Mouse (Mus musculus) liver (tissue): ENCODE measurements around the gene Spag7.

Experiments
- DNase-seq: peaks from one replicate; pipeline ENCODE4 v3.0.0-alpha.2; 2020; ENCODE audit warnings: mixed read lengths

Gene Spag7

DNA sequence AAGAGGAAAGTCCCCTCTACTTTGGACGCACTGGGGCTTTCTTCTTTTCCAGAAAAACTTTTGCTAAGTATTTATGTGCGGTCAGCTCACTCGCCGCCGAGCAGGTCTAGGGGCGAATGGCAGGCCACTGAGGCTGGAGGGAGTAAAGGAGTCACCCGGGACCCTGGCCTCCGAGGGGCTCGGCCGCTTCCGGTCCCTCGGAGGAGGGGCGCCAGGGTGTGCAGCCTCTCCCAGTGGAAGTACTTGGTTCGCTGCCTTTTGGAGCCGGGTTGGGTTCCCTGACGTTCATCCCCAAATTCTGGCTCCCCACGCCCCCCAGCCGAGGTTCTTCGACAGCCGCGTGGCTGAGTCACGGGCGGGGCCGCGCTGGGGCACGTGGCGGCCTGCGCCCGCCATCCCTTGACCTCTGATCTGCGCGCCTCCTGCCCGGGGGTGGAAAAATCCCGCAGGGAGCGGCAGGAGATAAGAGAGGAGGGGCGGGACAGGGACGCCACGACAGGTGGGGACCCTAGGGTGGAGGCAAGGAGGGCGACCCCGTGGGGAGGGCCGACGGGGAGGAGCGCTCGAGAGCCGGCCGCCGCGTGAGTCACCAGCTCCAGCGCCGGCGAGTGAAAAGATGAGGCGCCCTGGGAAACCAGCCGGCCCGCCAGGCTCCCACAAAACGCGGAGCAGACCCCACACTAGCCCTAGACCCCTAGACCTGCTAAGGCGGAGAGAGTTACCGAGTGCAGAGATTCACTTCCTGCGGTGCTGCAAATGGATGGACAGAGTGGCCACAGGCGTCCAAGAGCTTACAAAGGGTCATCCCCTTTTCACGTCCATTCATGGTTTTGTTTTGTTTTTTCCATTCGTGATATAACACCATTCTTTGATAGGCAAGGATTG lies 13.4 kb downstream of the Spag7 start:
- peak; percentile 66 for DNase-seq

DNA sequence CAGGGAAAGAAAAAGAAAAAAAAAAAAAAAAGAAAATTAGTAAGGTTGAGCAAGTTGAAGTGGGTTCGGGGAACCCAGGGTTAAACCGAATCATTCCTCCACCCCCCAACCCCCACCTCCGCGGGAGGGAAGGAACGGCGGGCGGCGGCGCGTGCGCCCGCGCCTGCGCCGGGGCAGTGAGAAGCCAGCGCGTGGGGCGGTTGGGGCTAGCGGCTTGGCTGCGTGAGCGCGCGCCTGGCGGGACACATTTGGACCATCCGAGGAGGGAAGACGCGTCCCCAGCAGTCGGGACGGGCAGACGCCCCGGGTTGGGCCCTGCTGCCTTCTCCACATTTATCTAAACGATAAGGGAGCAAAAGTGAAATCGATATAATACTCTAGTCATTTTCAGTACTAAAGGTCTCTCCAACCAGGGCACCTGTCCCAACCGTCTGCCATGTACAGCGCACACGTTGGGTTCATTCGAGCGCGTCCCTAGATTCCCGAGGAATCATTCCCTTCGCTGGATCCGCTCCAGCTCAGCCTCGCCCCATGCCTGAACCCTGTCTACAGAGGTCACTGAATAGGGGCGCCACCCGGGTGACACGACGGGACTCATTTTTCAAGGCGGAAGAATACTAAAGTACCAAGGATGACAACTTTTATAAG lies 14.2 kb downstream of the Spag7 start:
- peak; percentile 86 for DNase-seq

DNA sequence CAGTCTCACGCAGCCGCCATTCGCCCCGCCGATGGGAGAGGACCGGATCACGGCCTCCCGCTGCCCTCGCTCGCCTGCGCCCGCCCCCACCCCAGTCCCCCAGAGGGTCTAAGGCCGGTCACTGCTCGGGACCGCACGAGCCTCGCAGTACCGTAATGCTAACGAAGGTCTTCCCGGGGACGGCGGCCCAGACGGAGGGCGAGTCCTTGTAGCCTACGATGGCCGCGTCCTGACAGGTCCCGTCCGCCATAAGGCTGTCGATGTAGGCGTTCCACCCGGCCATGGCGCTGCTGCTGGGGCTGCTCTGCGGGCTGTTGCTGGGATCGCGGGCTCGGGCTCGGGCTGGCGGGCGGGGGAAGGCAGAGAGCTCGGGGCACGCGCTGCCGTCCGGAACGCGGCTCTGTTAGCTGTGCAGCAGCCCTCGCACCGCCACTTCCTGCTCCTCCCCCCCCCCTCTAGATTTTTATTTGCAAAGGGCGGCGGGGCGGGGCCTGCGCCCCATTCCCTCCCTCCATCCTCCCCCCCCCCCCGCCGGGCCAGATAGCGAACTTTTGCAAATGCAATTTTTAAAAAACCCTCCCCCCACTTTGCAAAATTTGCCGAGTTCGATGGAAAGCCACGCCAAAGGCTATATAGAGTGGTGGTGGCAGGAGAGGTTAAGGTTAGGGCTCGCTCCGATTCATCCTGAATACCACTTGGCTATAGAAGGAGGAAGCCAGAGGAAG lies 14.9 kb downstream of the Spag7 start, which contains the start of gene Pfn1:
TSS of gene Pfn1 (minus strand) at position 447 of the 725 bp plus-strand sequence.
- DNase-seq: peak; percentile 92

DNA sequence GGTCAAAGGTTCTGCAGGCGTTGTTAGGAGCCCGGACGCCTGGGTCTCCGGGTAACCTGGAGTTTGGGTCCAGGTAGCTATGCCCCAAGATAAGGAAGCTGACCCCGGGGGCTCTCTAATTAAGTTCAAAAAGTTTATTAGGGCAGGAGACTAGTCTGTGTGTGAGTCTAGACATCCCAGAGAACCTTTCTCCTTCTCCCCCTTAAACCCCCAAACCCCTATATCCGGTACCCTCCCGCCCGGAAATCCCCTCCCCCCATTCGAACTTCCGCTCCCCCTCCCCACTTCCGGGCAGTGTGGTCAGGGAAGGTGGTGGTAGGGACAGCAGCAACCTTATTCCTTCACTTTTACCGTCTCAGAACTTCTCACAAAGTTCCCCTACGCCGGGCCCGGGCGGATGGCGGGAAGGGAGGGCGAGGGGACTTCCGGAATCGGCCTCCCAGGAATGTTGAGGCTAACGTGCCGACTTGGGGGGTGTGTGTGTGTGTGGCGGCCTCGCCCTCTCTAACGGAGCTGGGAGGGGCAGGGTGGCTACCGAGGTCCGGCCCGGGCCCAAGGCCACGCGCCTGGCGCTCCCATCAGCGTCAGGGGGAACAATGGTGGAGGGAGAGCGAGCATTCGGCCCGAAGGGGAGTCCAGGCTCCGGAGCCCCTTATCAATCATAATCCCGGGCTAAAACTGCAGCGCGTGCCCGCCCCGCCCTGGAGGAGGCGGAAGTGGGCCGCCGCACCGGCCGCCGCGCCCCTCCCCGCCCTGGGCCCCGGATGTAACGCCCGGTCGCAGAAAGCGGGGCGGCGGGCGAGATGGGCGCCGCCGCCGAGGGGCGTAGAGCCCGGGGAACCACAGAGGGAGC lies 15.6 kb downstream of the Spag7 start:
- peak; percentile 86 for DNase-seq

DNA sequence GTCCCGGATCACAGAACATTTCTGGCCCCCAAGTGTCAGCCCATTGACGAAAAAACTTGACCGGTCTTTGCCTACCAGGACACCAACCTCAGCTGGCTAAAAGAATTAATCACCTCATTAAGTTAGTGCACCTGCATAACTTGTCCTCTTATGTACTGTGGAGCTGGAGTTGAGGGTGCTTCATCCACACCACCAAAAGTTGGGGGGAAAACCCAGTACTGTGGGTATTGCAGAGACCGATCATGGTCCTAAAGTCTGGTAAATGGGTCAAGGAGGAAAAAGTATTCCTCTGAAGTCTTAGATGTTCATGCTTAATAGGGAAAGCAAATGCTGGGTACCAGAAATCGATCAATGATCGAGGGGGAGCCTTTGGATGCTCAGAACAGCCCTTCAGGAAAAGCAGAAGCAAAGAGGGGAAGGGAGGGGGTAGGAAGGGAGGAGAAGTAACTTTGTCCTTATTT lies 16.3 kb downstream of the Spag7 start:
- no peak for DNase-seq

DNA sequence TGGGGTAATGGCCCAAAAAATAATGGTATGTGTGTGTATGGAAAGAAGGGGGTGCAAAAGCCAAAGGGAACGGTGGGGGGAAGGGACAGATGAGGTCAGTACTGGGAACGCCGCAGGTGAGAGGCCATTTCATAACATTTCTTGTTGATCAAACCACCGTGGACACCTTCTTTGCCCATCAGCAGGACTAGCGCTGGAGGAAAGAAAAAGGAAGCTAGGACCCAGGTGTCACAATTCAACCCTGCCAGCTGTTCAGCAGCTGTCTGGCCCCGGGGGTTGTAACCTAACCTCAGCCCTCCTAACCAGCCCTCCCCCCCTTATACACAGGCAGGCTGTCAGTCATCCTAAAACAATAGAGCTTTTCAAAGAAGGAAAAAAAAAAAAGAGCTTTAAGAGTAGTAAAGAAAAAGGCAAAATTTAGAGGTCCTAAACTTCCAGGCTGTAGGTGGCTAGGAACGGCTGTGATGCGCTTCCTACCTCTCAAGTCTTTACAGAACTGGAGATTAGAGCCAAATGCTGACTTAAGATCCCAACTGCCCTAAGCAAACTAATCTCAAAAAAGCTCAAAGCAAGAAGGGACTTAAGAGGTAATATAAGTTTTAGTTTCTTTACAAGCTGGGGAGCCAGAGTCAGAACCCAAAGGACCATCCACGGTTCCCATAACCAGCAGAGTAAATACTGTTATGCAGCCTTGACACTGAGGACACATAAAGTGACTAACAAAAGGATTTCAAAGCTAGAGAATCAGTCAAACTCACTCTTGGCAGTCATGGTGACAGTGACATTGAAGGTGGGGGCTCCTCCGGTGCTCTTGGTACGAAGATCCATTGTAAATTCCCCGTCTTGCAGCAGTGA lies 17.0 kb downstream of the Spag7 start:
- DNase-seq: no peak

DNA sequence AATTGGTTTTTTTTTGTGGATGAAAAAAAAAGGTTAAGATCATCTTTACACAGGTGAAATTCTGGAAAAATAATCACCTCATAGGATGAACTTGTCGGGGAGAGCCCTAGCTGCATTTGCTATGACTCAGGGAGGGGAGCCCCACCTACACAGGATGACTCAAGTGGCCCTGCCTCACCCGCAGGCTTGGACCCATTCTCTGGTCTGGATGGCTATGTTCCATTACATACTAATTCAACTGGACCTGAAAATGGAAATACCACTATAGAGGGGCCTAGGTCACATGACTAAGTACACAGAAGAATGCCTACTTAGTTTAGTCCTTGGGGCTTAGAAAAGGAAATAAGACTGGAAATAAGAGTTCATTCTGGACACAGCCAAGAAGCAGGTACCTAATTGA lies 17.8 kb downstream of the Spag7 start:
- peak; percentile 63 for DNase-seq

DNA sequence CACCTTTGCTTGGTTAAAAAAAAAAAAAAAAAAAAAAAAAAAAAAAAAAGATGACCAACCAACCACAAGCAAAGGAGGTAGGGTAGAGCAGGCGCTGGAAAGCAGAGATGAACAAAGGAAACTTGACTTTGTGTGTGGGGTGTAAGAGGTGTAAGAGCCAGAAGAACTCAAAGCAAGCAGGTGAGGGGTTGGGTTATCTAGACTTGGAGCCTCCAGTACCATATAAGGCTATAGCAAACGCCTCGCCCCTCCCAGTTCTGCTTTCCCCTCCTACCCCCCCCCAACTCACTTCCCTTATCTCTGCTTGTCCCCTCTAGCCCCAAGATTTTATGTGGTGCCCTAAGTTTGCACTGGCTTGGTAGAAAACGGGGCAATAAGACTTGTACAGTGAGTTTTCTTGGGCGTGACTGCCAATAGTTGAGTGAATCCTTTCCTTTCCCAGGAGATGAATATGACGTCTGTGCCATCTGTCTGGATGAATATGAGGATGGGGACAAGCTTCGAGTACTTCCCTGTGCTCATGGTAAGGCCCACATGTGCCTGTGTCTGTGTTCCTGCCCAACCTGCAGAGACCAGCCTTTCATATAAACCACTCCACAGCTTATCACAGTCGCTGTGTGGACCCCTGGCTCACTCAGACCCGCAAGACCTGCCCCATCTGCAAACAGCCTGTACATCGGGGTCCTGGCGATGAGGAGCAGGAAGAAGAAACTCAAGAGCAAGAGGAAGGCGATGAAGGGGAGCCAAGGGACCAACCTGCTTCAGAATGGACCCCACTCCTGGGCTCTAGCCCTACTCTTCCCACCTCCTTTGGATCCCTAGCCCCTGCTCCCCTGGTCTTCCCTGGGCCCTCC lies 18.7 kb downstream of the Spag7 start:
- DNase-seq: peak; percentile 61

DNA sequence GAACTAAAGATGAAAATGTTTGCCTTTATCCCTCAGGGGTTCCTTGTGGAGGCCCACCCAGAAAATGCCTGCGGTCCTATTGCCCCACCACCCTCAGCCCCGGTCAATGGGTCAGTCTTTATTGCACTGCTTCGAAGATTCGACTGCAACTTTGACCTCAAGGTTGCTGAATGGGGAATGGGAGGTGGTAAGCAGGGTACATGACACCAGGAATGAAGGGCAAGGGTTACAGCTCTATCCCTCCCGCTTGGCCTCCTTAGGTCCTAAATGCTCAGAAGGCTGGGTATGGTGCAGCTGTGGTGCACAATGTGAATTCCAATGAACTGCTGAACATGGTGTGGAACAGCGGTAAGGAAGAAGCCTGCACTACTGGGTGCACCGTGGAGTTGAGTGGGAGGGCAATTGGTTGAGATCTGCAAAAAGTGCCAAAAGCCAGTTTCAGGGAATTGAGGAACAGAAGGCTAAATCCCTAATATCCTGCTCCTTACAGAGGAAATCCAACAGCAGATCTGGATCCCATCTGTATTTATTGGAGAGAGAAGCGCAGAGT lies 20.0 kb downstream of the Spag7 start:
- no peak for DNase-seq

DNA sequence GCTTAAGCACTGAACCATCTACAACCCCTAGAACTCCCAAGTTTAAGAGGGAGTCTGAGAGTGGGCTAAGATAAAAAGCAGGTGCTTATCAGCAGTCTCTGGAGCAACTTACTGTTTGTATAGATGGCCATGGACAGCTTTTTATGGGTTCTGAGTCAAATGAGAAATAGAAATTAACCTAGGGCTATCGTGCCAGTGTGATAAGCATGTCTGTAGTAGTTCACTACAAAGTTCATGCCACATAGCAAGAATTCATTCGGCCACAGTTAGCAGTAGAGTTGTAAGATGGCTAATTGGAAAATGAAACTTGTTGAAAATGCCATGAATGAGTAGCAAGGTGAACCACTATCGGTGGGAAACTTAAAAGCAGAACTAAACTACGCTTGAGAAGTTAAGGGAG lies 20.7 kb downstream of the Spag7 start:
- no peak for DNase-seq

DNA sequence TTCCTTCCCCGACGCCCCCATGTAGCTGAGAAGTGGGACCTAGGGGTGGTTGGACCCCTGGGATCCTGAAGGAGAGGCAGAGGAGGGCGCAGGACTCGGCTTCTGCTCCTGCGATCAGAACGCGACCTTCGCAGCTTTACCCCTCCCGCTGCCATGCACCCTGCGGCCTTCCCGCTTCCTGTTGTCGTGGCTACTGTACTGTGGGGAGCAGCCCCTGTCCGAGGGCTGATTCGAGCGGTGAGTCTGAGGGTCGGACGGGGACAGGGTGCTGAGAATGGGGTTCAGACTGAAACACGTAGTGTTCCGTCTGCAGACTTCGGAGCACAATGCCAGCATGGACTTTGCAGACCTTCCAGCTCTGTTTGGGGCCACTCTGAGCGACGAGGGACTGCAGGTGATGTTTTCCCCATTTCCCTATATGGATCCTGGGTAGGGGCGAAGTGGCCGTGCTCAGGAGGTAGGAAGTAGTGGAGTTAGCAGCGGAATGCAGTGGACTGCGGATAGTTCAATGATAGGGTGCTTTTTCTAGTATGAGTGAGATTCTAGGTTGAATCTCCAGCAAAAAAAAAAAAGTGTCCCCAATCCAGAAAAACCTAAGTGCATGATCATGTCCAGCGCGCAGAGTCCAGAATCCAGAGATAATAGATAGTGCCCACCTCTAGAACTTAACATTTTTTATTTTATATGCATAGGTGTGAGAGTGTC lies 21.3 kb downstream of the Spag7 start:
- peak; percentile 55 for DNase-seq

DNA sequence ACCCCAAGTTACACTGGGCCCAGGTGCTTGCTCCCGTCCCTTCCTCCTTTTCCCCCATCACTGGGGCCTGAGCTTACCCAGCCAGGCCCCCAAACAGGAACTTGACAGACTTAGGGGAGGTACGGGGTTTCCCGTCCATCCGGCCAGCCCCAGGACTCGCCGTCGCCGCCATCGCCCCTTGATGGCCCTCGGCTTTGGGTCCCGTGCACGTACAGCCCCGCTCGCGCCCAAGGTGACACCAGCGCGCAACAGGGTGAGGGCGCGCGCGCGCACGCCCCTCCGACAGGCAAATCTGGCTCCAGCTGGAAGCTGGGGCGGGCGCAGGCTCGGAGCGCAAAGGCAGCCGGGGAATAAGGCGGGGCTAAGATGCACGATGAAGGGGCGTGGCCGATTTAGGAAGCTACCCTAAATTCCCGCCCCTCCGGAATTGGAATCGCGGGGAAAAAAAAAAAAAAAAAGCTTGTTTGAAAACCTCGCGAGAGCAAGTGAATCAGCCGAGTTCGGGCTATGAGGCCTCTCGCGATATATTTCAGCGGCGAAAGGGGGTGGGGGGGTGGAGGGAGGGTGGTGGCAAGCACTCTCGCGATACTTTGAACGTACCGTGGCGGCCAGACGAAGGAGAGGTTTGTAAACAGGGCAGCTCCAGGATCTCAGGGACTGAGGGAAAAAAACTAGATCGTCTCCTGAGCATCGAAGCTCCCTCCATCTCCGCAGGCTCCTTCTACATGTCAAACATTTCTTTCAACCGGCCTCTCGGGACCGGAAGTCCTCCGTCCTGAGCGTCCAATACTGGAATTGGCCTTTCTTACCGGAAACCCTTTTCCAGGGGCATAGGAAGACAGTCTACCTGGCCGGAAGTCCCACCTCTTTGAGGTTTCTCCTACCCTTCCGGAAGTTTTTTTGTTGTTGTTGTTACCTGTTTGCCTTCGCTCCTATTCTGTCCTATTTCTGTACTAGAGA lies 22.2 kb downstream of the Spag7 start, which contains the start of the genes Rnf167 and Slc25a11:
TSS of gene Rnf167 (plus strand) at position 545 of the 960 bp plus-strand sequence.
TSS of gene Slc25a11 (minus strand) at position 789 of the 960 bp plus-strand sequence.
- DNase-seq: peak; percentile 98

DNA sequence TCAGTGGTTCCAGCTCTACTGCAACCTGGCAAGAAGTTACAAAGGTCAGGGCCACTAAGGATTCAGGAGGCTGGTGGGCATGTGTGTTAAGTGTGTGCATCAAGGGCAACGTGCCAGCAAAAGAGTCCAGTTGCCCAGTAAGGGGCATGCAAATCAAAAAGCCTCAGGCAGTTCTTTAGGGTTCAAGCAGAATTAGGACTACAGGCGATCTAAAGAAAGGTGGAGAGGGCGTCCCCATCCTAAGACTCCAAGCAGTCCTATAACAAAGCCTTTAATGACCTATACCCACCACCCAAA lies 23.0 kb downstream of the Spag7 start:
- DNase-seq: no peak

DNA sequence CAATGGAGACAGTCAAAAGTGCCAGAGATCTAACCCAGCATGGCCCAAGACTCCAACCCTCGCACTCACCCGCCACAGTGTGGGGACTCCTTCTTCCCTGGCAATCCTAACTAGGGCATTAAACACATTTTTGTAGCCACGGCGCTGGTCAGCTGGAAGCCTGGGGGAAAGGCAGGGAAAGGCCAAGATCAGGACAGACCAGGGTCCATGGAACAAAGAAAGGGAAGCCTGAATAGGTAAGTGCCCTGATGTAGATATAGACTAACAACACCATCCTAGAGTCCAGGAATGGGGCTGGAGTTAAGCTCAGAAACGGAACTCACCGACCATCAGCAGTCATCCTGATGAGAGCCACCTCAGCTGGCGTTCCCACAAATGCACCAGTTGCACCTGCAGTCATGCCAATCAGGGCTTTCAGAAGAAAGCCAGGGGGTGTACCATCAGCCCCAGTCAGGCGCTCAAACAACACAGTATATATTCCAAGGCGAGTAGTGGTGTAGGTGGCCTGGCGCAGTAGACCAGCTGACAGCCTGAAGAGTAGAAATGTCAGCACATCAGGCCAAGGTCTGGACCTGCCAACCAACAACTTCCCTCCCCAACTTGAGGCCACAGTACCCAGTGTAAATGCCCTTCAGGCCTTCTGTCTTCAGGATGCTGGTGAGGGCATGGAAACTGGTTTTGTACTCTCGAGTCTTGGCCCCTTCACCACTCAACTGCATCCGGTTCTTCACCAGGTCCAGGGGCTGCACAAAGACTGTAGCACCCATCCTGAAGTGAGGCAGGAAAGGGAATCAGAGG lies 23.6 kb downstream of the Spag7 start:
- DNase-seq: no peak

DNA sequence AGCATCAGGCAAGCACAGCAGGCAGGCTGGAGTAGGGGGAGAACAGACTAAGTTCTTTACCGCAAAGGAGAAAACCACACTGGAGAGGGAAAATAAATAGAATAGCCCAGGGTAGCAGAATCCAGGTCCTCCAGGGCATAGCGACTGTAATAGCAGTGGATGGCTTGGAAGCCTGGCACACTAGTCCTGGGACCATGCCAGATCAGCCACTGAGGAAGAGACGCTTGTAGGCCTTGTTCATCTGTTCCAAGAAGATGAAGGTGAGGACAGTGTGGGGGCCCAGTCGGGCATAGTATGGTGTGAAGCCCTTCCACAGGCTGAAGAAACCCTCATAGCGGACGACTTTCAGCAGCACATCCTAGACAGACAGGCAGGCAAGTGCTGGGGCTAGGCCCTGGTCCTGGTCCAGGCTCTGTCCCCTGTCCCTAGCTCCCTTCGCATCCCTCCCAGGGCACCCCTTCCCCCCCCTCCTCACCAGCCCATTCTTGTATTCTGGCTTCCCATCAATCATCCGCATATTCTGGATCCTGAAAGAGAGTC lies 24.6 kb downstream of the Spag7 start:
- no peak for DNase-seq

DNA sequence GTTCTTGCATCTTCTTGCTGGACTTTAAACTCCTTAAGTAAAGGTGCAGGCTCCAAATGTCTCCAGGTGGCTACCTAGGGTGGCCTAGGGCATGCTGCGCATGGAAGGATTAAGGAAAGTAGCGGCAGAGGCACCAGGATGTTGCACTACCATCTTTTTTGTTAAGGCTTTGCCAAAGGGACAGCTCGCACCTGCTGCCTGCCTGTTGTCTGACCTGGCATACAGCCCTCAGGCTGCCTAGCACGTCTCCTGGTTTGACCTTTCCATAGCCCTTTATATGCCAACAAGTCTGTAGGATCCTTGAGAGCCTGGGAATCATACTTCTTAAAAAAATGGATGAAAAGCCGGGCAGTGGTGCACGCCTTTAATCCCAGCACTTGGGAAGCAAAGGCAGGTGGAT lies 26.2 kb downstream of the Spag7 start:
- no peak for DNase-seq

DNA sequence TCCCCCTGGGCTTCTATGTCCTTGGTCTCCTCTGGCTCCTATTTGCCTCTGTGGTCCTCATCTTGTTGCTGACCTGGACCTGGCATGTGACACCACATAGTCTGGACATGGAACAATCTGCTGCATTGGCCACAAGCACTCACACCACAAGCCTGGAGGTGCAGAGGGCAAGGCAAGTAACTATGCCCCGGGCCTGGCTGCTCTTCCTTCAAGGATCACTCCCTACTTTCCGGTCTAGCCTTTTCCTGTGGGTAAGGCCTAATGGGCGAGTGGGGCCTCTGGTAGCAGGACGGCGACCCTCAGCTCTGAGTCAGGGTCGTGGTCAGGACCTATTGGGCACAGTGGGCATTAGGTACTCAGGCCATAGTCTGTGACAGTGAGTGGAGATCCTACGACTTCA lies 28.0 kb downstream of the Spag7 start:
- no peak for DNase-seq
